In genomic region chr17:33678771-33679170, GRCm38 (mm10) we compare ENCODE assay signal across 21 mouse cellular contexts. TPM values are rescaled to one million over a fixed set of nuclear protein-coding genes. Genes with fewer than 3 reads are reported as not detected.
DNase-seq lines count a peak whose midpoint lies in the region; ATAC-seq and TF ChIP-seq lines count a peak whose summit lies in the region.
"Had no signal": no experiment of that assay in that cellular context is flagged by ENCODE, and none has a peak within 500 bp of the region (broad histone marks: within the 10 kb centered on the region; RNA-seq: fewer than 3 reads in every experiment).

No protein-coding gene starts in this region.

- no peak overlapping the region for H3K4me3 ChIP-seq in midbrain, embryonic 11.5 days (ENCODE audit: low read depth, low read length)
- H3K4me3 ChIP-seq in midbrain, embryonic 16.5 days (ENCODE audit: low read depth, low read length): no peak overlapping the region
- H3K4me3 ChIP-seq in CH12.LX (replicated peaks in 1 of 3; ENCODE audit: low read depth in 2 of 3, low read length in 2 of 3, poor library complexity in 1 of 3): no peak overlapping the region
- H3K4me3 ChIP-seq: embryonic facial prominence, embryonic 10.5 days; gastrocnemius, adult 2 months; heart, embryonic 10.5 days; hindbrain, embryonic 12.5 days; intestine, embryonic 15.5 days had no signal

- DNase-seq in midbrain, embryonic 11.5 days (ENCODE audit: low spot score, missing footprints): peak; percentile 49
- no peak for DNase-seq in CH12.LX (ENCODE audit: extremely low read depth)
- DNase-seq in induced T-regulatory cell, adult 2 months (ENCODE audit: low read depth): peak; percentile 53
- DNase-seq in left cerebral cortex, adult 9 months (ENCODE audit: low spot score in 2 of 2): no peak
- DNase-seq in thymus, postnatal 36 days: no peak
- DNase-seq in ovary, postnatal 14 days (ENCODE audit: low spot score): no peak
- no peak for DNase-seq in kidney, postnatal 14 days
- DNase-seq: adrenal gland, postnatal 14 days; cerebellum, adult 2 months; gastrocnemius, adult 2 months; gastrocnemius, postnatal 25 days; heart, adult 11 months; heart, postnatal 10 days; heart, postnatal 4 days had no signal

- no peaks in the 10 kb centered on the region for H3K27me3 ChIP-seq in midbrain, embryonic 11.5 days (ENCODE audit: control insufficient read depth, insufficient read depth, low read length)
- H3K27me3 ChIP-seq in midbrain, embryonic 16.5 days (ENCODE audit: control insufficient read depth, insufficient read depth, low read depth, low read length): no peaks in the 10 kb centered on the region
- H3K27me3 ChIP-seq in CH12.LX (replicated peaks): no peaks in the 10 kb centered on the region
- H3K27me3 ChIP-seq: hindbrain, embryonic 12.5 days; intestine, embryonic 15.5 days had no signal

- no peak for TF ChIP-seq POLR2A in CH12.LX (IDR thresholded peaks at IDR 0.05; ENCODE audit: low read depth, low read length)

- TF ChIP-seq EP300 in CH12.LX (IDR thresholded peaks at IDR 0.05; ENCODE audit: low read length): no peak

- no peak for ATAC-seq in midbrain, embryonic 11.5 days (ENCODE audit: low FRiP score)
- no peak for ATAC-seq in midbrain, embryonic 16.5 days
- ATAC-seq: forebrain, embryonic 14.5 days; hindbrain, embryonic 16.5 days; intestine, embryonic 15.5 days had no signal

- in situ Hi-C loops in CH12.LX (cut with MboI; ENCODE audit: low pct_ligation_motif_present, low pct_unique_long_range_greater_than_20kb, low sequenced_read_pairs): no loop called here

- no peaks in the 10 kb centered on the region for H3K9me3 ChIP-seq in midbrain, embryonic 11.5 days (ENCODE audit: control insufficient read depth, low read length)
- no peaks in the 10 kb centered on the region for H3K9me3 ChIP-seq in midbrain, embryonic 16.5 days (replicated peaks; ENCODE audit: control insufficient read depth, low read length, poor library complexity, severe bottlenecking)
- H3K9me3 ChIP-seq in CH12.LX (replicated peaks; ENCODE audit: low read length): no peaks in the 10 kb centered on the region
- H3K9me3 ChIP-seq: embryonic facial prominence, embryonic 10.5 days; heart, embryonic 10.5 days; hindbrain, embryonic 12.5 days; intestine, embryonic 15.5 days had no signal

- no peak overlapping the region for H3K9ac ChIP-seq in midbrain, embryonic 11.5 days (ENCODE audit: low read length)
- no peak overlapping the region for H3K9ac ChIP-seq in midbrain, embryonic 16.5 days (ENCODE audit: low read depth, low read length)
- no peak overlapping the region for H3K9ac ChIP-seq in CH12.LX (ENCODE audit: insufficient read depth, low read depth)
- H3K9ac ChIP-seq: hindbrain, embryonic 12.5 days; intestine, embryonic 15.5 days had no signal

- no peak overlapping the region for H3K27ac ChIP-seq in midbrain, embryonic 11.5 days (ENCODE audit: low read depth, low read length)
- no peak overlapping the region for H3K27ac ChIP-seq in midbrain, embryonic 16.5 days (ENCODE audit: low read length)
- H3K27ac ChIP-seq in CH12.LX (ENCODE audit: insufficient read depth, low read depth): no peak overlapping the region
- H3K27ac ChIP-seq: embryonic facial prominence, embryonic 10.5 days; gastrocnemius, adult 2 months; heart, embryonic 10.5 days; hindbrain, embryonic 12.5 days; intestine, embryonic 15.5 days had no signal

- peaks cover 6% of the 10 kb centered on the region; the same call in 1 of the 2 replicates for H3K36me3 ChIP-seq in midbrain, embryonic 11.5 days (ENCODE audit: control insufficient read depth, insufficient read depth, low read length)
- peaks cover 12% of the 10 kb centered on the region; the same call in 1 of the 2 replicates for H3K36me3 ChIP-seq in midbrain, embryonic 16.5 days (ENCODE audit: control insufficient read depth, insufficient read depth, low read length)
- peaks cover 20 to 58% of the 10 kb centered on the region in 2 experiments for H3K36me3 ChIP-seq in CH12.LX (replicated peaks in 1 of 2; ENCODE audit: control insufficient read depth in 1 of 2, insufficient read depth in 1 of 2, low read length in 1 of 2)

- TF ChIP-seq CTCF in CH12.LX (conservative IDR thresholded peaks at IDR 0.05 in 1 of 2, IDR thresholded peaks at IDR 0.05 in 1 of 2; ENCODE audit: low read depth in 2 of 2, low read length in 2 of 2): no peak

- dilution Hi-C loops in CH12.LX (cut with MboI; ENCODE audit: extremely low pct_ligation_motif_present, extremely low pct_unique_long_range_greater_than_20kb, low sequenced_read_pairs): no loop called here

- peaks cover 12% of the 10 kb centered on the region for H3K4me1 ChIP-seq in midbrain, embryonic 11.5 days (ENCODE audit: control insufficient read depth, insufficient read depth, low read length)
- H3K4me1 ChIP-seq in midbrain, embryonic 16.5 days (ENCODE audit: control insufficient read depth, insufficient read depth, low read length): peaks cover 40% of the 10 kb centered on the region
- peaks cover 7 to 79% of the 10 kb centered on the region in 2 experiments; a peak in 3 of 4 replicates for H3K4me1 ChIP-seq in CH12.LX (ENCODE audit: control insufficient read depth in 1 of 2, insufficient read depth in 2 of 2)

- H3K4me2 ChIP-seq in midbrain, embryonic 11.5 days: no peak overlapping the region
- H3K4me2 ChIP-seq in midbrain, embryonic 16.5 days (ENCODE audit: low read length): no peak overlapping the region
- peak overlapping the region; percentile 30; the same call in 1 of the 2 replicates for H3K4me2 ChIP-seq in CH12.LX (ENCODE audit: insufficient read depth, low read depth, poor library complexity, severe bottlenecking)
- H3K4me2 ChIP-seq: hindbrain, embryonic 12.5 days; intestine, embryonic 15.5 days had no signal

- peaks cover 94% of the 10 kb centered on the region for H3K79me2 ChIP-seq in CH12.LX (replicated peaks; ENCODE audit: control insufficient read depth, extremely low read depth, insufficient read depth, poor library complexity, severe bottlenecking)

- no peak for TF ChIP-seq RAD21 in CH12.LX (IDR thresholded peaks at IDR 0.05; ENCODE audit: low read depth, low read length)

TF ChIP-seq in CH12.LX, 34 proteins besides CTCF, POLR2A, EP300 and RAD21:
- TF ChIP-seq ZC3H11A (IDR thresholded peaks at IDR 0.05; ENCODE audit: low read depth, low read length) (no peak), HCFC1 (IDR thresholded peaks at IDR 0.05; ENCODE audit: low read depth, low read length) (no peak), UBTF (IDR thresholded peaks at IDR 0.05; ENCODE audit: low read depth, low read length) (no peak), ETS1 (conservative IDR thresholded peaks at IDR 0.05; ENCODE audit: low read depth, low read length) (no peak), MAFK (IDR thresholded peaks at IDR 0.05; ENCODE audit: insufficient replicate concordance, low read length) (no peak), BHLHE40 (IDR thresholded peaks at IDR 0.05; ENCODE audit: low read depth, low read length) (no peak), CHD1 (IDR thresholded peaks at IDR 0.05; ENCODE audit: low read depth, low read length) (no peak), POLR2AphosphoS2 (IDR thresholded peaks at IDR 0.05; ENCODE audit: low read depth, low read length) (no peak), RCOR1 (conservative IDR thresholded peaks at IDR 0.05; ENCODE audit: low read depth, low read length) (no peak), NELFE (IDR thresholded peaks at IDR 0.05; ENCODE audit: low read depth, low read length) (no peak), MEF2A (IDR thresholded peaks at IDR 0.05; ENCODE audit: borderline replicate concordance, low read depth, low read length) (no peak)

RNA-seq across cellular contexts. Expression of gene Hnrnpm, which starts 7.9 kb away (rescaled TPM):
- 581 and 639 TPM in 2 replicates for polyA plus RNA-seq in midbrain, embryonic 11.5 days (2014; fragmentation: Nextera tagmentation; extraction: Ambion mirVana)
- 190 and 198 TPM in 2 replicates for polyA plus RNA-seq in midbrain, embryonic 16.5 days (2015; fragmentation: Nextera tagmentation; extraction: Ambion mirVana)
- total RNA-seq in CH12.LX (2012; rRNA removed): 174 and 217 TPM in 2 replicates
- total RNA-seq in CH12.LX (2014; rRNA removed): 207 and 227 TPM in 2 replicates
- polyA plus RNA-seq in CH12.LX (2012; ENCODE audit: insufficient read length, low read depth): 756 and 975 TPM in 2 replicates

RNA-seq across cellular contexts. Expression of gene March2, which starts 39.7 kb away (rescaled TPM):
- 37.3 and 39.0 TPM in 2 replicates for polyA plus RNA-seq in midbrain, embryonic 11.5 days (2014; fragmentation: Nextera tagmentation; extraction: Ambion mirVana)
- 62.9 and 74.6 TPM in 2 replicates for polyA plus RNA-seq in midbrain, embryonic 16.5 days (2015; fragmentation: Nextera tagmentation; extraction: Ambion mirVana)
- 8.9 and 9.2 TPM in 2 replicates for total RNA-seq in CH12.LX (2012; rRNA removed)
- total RNA-seq in CH12.LX (2014; rRNA removed): 9.3 and 9.7 TPM in 2 replicates
- 10.2 and 12.2 TPM in 2 replicates for polyA plus RNA-seq in CH12.LX (2012; ENCODE audit: insufficient read length, low read depth)

RNA-seq across cellular contexts. Expression of gene Pram1, which starts 40.9 kb away (rescaled TPM):
- 0.21 and 0.93 TPM in 2 replicates for polyA plus RNA-seq in midbrain, embryonic 11.5 days (2014; fragmentation: Nextera tagmentation; extraction: Ambion mirVana)
- 0.40 TPM in 1 of 2 replicates, not detected in the other for polyA plus RNA-seq in midbrain, embryonic 16.5 days (2015; fragmentation: Nextera tagmentation; extraction: Ambion mirVana)
- total RNA-seq in CH12.LX (2012; rRNA removed): 0.25 and 0.38 TPM in 2 replicates
- 0.21 TPM in 1 of 2 replicates, not detected in the other for total RNA-seq in CH12.LX (2014; rRNA removed)
- 1.1 and 1.7 TPM in 2 replicates for polyA plus RNA-seq in CH12.LX (2012; ENCODE audit: insufficient read length, low read depth)
- total RNA-seq: gastrocnemius, postnatal 25 days; heart, postnatal 4 days had no signal

RNA-seq across cellular contexts. Expression of gene Zfp414, which starts 49.9 kb away (rescaled TPM):
- 62.5 and 68.0 TPM in 2 replicates for polyA plus RNA-seq in midbrain, embryonic 11.5 days (2014; fragmentation: Nextera tagmentation; extraction: Ambion mirVana)
- polyA plus RNA-seq in midbrain, embryonic 16.5 days (2015; fragmentation: Nextera tagmentation; extraction: Ambion mirVana): 68.1 and 75.1 TPM in 2 replicates
- 9.9 TPM in 2 replicates for total RNA-seq in CH12.LX (2012; rRNA removed)
- total RNA-seq in CH12.LX (2014; rRNA removed): 5.4 and 6.6 TPM in 2 replicates
- 24.8 and 34.3 TPM in 2 replicates for polyA plus RNA-seq in CH12.LX (2012; ENCODE audit: insufficient read length, low read depth)

Comparison
In these comparisons a context has a peak if more than half of its experiments do, and no peak if none do; other contexts are left out.
1. DNase-seq: peak in midbrain, embryonic 11.5 days (single experiment) and induced T-regulatory cell, adult 2 months (single experiment); none in CH12.LX (single experiment), left cerebral cortex, adult 9 months (0 of 2), thymus, postnatal 36 days (0 of 2), ovary, postnatal 14 days (single experiment) and kidney, postnatal 14 days (single experiment).